Mouse (Mus musculus) embryonic facial prominence, embryonic 10.5 days (tissue): ENCODE measurements around the gene Neurog3. TPM values are rescaled to one million over a fixed set of nuclear protein-coding genes. Genes with fewer than 3 reads are reported as not detected.
A peak's percentile ranks its signal among the peaks of the same experiment; 100 is the strongest.

Source experiments
- DNase-seq: peaks from one replicate; pipeline ENCODE4 v3.0.0-alpha.2; 2017; ENCODE audit warnings: low spot score
- H3K27ac ChIP-seq: fragments of 300-500 bp; sonication (generic); replicated peaks from 2 replicates; pipeline ENCODE4 v1.5.1; 2016; ENCODE audit warnings: mild to moderate bottlenecking
- H3K27me3 ChIP-seq: fragments of 300-500 bp; sonication (generic); replicated peaks from 2 replicates; pipeline ENCODE4 v1.6.1; 2016; ENCODE audit warnings: low read depth, mild to moderate bottlenecking; ENCODE audit not compliant: poor library complexity, severe bottlenecking
- H3K36me3 ChIP-seq: fragments of 300-500 bp; sonication (generic); replicated peaks from 2 replicates; pipeline ENCODE4 v1.6.1; 2016; ENCODE audit warnings: mild to moderate bottlenecking, moderate library complexity
- H3K4me1 ChIP-seq: fragments of 300-500 bp; sonication (generic); 2 replicates; pipeline ENCODE4 v1.6.1; 2016
- H3K4me3 ChIP-seq: fragments of 300-500 bp; sonication (generic); 2 replicates; pipeline ENCODE4 v1.5.1; 2016; ENCODE audit warnings: mild to moderate bottlenecking, moderate library complexity
- H3K9me3 ChIP-seq: fragments of 300-500 bp; sonication (generic); 2 replicates; pipeline ENCODE4 v1.6.1; 2016; ENCODE audit warnings: mild to moderate bottlenecking
- WGBS: fragments of 180-500 bp; shearing (Covaris S2); methylation state at CpG from one replicate; pipeline ENCODE4 v1.1.7; 2016; 5-methylcytosine and 5-hydroxymethylcytosine counted together
- polyA plus RNA-seq: library from polyadenylated mRNA; unstranded; fragments of >200 nt; fragmentation: Nextera tagmentation; extraction: Ambion mirVana; gene quantifications from 2 replicates; pipeline ENCODE4 v1.2.1, GENCODE M21; 2016

The Neurog3 gene
- 0.88 and 0.98 TPM in 2 replicates for polyA plus RNA-seq

- H3K36me3 ChIP-seq = no peaks in the 10 kb centered on the region
- peaks cover 56% of the 10 kb centered on the region for H3K4me1 ChIP-seq
- H3K9me3 ChIP-seq = no peaks in the 10 kb centered on the region
- DNase-seq = peak; percentile 51
- peak within 1 kb of the TSS; percentile 50 for H3K4me3 ChIP-seq
- H3K27me3 ChIP-seq = peaks cover 100% of the 10 kb centered on the region
- H3K27ac ChIP-seq = no peak within 1 kb of the TSS
- WGBS = under 1% methylated on average over 29 of the region's 29 CpGs
Observed at GRCm38 (mm10) chr10:62132691-62133281, at the start of gene Neurog3. Gene Neurog3, plus strand, starts transcription at chr10:62133090.

GRCm38 (mm10) chr10:62086044-62086443, 46.8 kb upstream of the Neurog3 start:
- Histone ChIP-seq H3K9me3 (no peaks in the 10 kb centered on the region), H3K27me3 (no peaks in the 10 kb centered on the region), H3K36me3 (no peaks in the 10 kb centered on the region), H3K4me1 (peaks cover 9% of the 10 kb centered on the region), H3K27ac (no peak overlapping the region), H3K4me3 (no peak overlapping the region)
- no peak for DNase-seq
- 63% methylated on average over 2 of the region's 2 CpGs for WGBS

GRCm38 (mm10) chr10:62086826-62087225, 46.1 kb upstream of the Neurog3 start:
- Histone ChIP-seq H3K27ac (no peak overlapping the region), H3K9me3 (no peaks in the 10 kb centered on the region), H3K4me3 (no peak overlapping the region), H3K4me1 (peaks cover 9% of the 10 kb centered on the region), H3K27me3 (no peaks in the 10 kb centered on the region), H3K36me3 (no peaks in the 10 kb centered on the region)
- 93% methylated on average over 5 of the region's 5 CpGs for WGBS
- DNase-seq = no peak

GRCm38 (mm10) chr10:62088411-62088810, 44.5 kb upstream of the Neurog3 start:
- no peaks in the 10 kb centered on the region for H3K27me3 ChIP-seq
- 83% methylated on average over 5 of the region's 5 CpGs for whole genome bisulfite sequencing
- peaks cover 9% of the 10 kb centered on the region for H3K4me1 ChIP-seq
- no peaks in the 10 kb centered on the region for H3K9me3 ChIP-seq
- no peaks in the 10 kb centered on the region for H3K36me3 ChIP-seq
- H3K27ac ChIP-seq = peak overlapping the region; percentile 35; the same call in 1 of the 2 replicates
- DNase-seq = no peak
- H3K4me3 ChIP-seq = no peak overlapping the region

- H3K4me1 ChIP-seq = peaks cover 9% of the 10 kb centered on the region
- no peaks in the 10 kb centered on the region for H3K27me3 ChIP-seq
- 71% methylated on average over 7 of the region's 7 CpGs for WGBS
- DNase-seq = no peak
- H3K9me3 ChIP-seq = no peaks in the 10 kb centered on the region
- H3K36me3 ChIP-seq = no peaks in the 10 kb centered on the region
- H3K27ac ChIP-seq = peak overlapping the region; percentile 35; the same call in 1 of the 2 replicates
- no peak overlapping the region for H3K4me3 ChIP-seq
Observed at GRCm38 (mm10) chr10:62089071-62089470, 43.8 kb upstream of the Neurog3 start.

- Histone ChIP-seq H3K4me1 (peaks cover 9% of the 10 kb centered on the region), H3K4me3 (no peak overlapping the region)
Observed at GRCm38 (mm10) chr10:62089486-62089885, 43.4 kb upstream of the Neurog3 start.

GRCm38 (mm10) chr10:62093903-62094302, 39.0 kb upstream of the Neurog3 start:
- no peak for DNase-seq
- no peaks in the 10 kb centered on the region for H3K9me3 ChIP-seq

More at GRCm38 (mm10) chr10:62089486-62089885, 43.4 kb upstream of the Neurog3 start:
- Histone ChIP-seq H3K27ac (no peak overlapping the region), H3K27me3 (no peaks in the 10 kb centered on the region), H3K36me3 (no peaks in the 10 kb centered on the region), H3K9me3 (no peaks in the 10 kb centered on the region)
- DNase-seq = no peak

GRCm38 (mm10) chr10:62094401-62094800, 38.5 kb upstream of the Neurog3 start:
- Histone ChIP-seq H3K4me1 (peaks cover under 1% of the 10 kb centered on the region; the same call in 1 of the 2 replicates), H3K27ac (no peak overlapping the region), H3K27me3 (0 out of 2 replicates have a peak, but pooled peaks cover 5% of the 10 kb centered on the region), H3K36me3 (no peaks in the 10 kb centered on the region), H3K9me3 (no peaks in the 10 kb centered on the region), H3K4me3 (no peak overlapping the region)
- no peak for DNase-seq
- WGBS = 89% methylated on average over 6 of the region's 6 CpGs

More at GRCm38 (mm10) chr10:62093903-62094302, 39.0 kb upstream of the Neurog3 start:
- Histone ChIP-seq H3K36me3 (no peaks in the 10 kb centered on the region), H3K27me3 (0 out of 2 replicates have a peak, but pooled peaks cover 5% of the 10 kb centered on the region), H3K4me3 (no peak overlapping the region), H3K27ac (no peak overlapping the region), H3K4me1 (peaks cover 6% of the 10 kb centered on the region)
- WGBS = 77% methylated on average over 7 of the region's 7 CpGs

GRCm38 (mm10) chr10:62099749-62100403, 33.0 kb upstream of the Neurog3 start:
- H3K4me1 ChIP-seq = peaks cover 18% of the 10 kb centered on the region
- WGBS = 64% methylated on average over 10 of the region's 10 CpGs
- H3K9me3 ChIP-seq = no peaks in the 10 kb centered on the region
- DNase-seq = peak; percentile 33
- no peak overlapping the region for H3K4me3 ChIP-seq
- peaks cover 36% of the 10 kb centered on the region for H3K27me3 ChIP-seq
- no peaks in the 10 kb centered on the region for H3K36me3 ChIP-seq
- 0 out of 2 replicates have a peak overlapping the region, but pooled peaks have one; percentile 35 for H3K27ac ChIP-seq

- 15% methylated on average over 7 of the region's 7 CpGs for WGBS
- H3K36me3 ChIP-seq = no peaks in the 10 kb centered on the region
- H3K9me3 ChIP-seq = no peaks in the 10 kb centered on the region
- no peak overlapping the region for H3K27ac ChIP-seq
- DNase-seq = peak; percentile 80
- no peak overlapping the region; the same call in 1 of the 2 replicates for H3K4me3 ChIP-seq
- peaks cover 35% of the 10 kb centered on the region for H3K27me3 ChIP-seq
- H3K4me1 ChIP-seq = peaks cover 18% of the 10 kb centered on the region
Observed at GRCm38 (mm10) chr10:62101504-62102439, 31.1 kb upstream of the Neurog3 start.

- no peak overlapping the region for H3K4me3 ChIP-seq
- peak; percentile 76 for DNase-seq
- H3K27me3 ChIP-seq = peaks cover 66% of the 10 kb centered on the region
- H3K36me3 ChIP-seq = no peaks in the 10 kb centered on the region
- no peak overlapping the region for H3K27ac ChIP-seq
- H3K9me3 ChIP-seq = no peaks in the 10 kb centered on the region
- 29% methylated on average over 7 of the region's 7 CpGs for WGBS
- H3K4me1 ChIP-seq = peaks cover 21% of the 10 kb centered on the region
Observed at GRCm38 (mm10) chr10:62104835-62105576, 27.9 kb upstream of the Neurog3 start.

GRCm38 (mm10) chr10:62107048-62107447, 25.8 kb upstream of the Neurog3 start:
- peaks cover 22% of the 10 kb centered on the region for H3K4me1 ChIP-seq
- WGBS = 70% methylated on average over 9 of the region's 9 CpGs
- H3K27ac ChIP-seq = no peak overlapping the region
- H3K27me3 ChIP-seq = peaks cover 72% of the 10 kb centered on the region
- no peaks in the 10 kb centered on the region for H3K36me3 ChIP-seq
- no peak for DNase-seq
- H3K9me3 ChIP-seq = no peaks in the 10 kb centered on the region
- H3K4me3 ChIP-seq = no peak overlapping the region
